Mouse (Mus musculus): Measurements from ENCODE around the gene Lamtor5. TPM values are rescaled to one million over a fixed set of nuclear protein-coding genes. Genes with fewer than 3 reads are reported as not detected.
"Not testable (repeated sequence)": the region's sequence is repeated elsewhere in the genome, so short reads cannot be mapped to it uniquely, and the experiment has no call there.

The Lamtor5 gene
- polyA plus RNA-seq, 1 experiment: 67.6 TPM

GRCm38 (mm10) chr3:107295672-107296360 lies 17.2 kb downstream of the Lamtor5 start:
- H3K27me3 ChIP-seq (ENCODE audit: control insufficient read depth, insufficient read depth, low read length, poor library complexity, severe bottlenecking): no peaks in the 10 kb centered on the region
- H3K27ac ChIP-seq (ENCODE audit: insufficient read depth, low read length): no peak overlapping the region
- H3K4me3 ChIP-seq (ENCODE audit: low read depth, low read length): no peak overlapping the region

GRCm38 (mm10) chr3:107296917-107297316 lies 18.3 kb downstream of the Lamtor5 start:
- not testable (repeated sequence) for H3K36me3 ChIP-seq (ENCODE audit: control insufficient read depth, insufficient read depth, low read length, poor library complexity, severe bottlenecking); H3K4me3 ChIP-seq (ENCODE audit: low read depth, low read length); H3K9ac ChIP-seq (ENCODE audit: low read depth, poor library complexity, severe bottlenecking); H3K27ac ChIP-seq (ENCODE audit: insufficient read depth, low read length); H3K4me1 ChIP-seq (ENCODE audit: control insufficient read depth, insufficient read depth, low read length); H3K9me3 ChIP-seq (replicated peaks; ENCODE audit: control insufficient read depth, insufficient read depth, low read length, poor library complexity, severe bottlenecking); H3K27me3 ChIP-seq (ENCODE audit: control insufficient read depth, insufficient read depth, low read length, poor library complexity, severe bottlenecking)

More at GRCm38 (mm10) chr3:107295672-107296360, 17.2 kb downstream of the Lamtor5 start:
- no peak overlapping the region for H3K9ac ChIP-seq (ENCODE audit: low read depth, poor library complexity, severe bottlenecking)
- H3K36me3 ChIP-seq (ENCODE audit: control insufficient read depth, insufficient read depth, low read length, poor library complexity, severe bottlenecking): no peaks in the 10 kb centered on the region
- no peaks in the 10 kb centered on the region for H3K4me1 ChIP-seq (ENCODE audit: control insufficient read depth, insufficient read depth, low read length)
- no peaks in the 10 kb centered on the region for H3K9me3 ChIP-seq (replicated peaks; ENCODE audit: control insufficient read depth, insufficient read depth, low read length, poor library complexity, severe bottlenecking)
- TF ChIP-seq POLR2A (IDR thresholded peaks at IDR 0.05; ENCODE audit: insufficient read depth, low read length) (no peak), EP300 (IDR thresholded peaks at IDR 0.05; ENCODE audit: insufficient read depth, low read depth, low read length) (no peak), CTCF (IDR thresholded peaks at IDR 0.05; ENCODE audit: low read depth, low read length) (no peak)

- Histone ChIP-seq H3K4me1 (ENCODE audit: control insufficient read depth, insufficient read depth, low read length) (no peaks in the 10 kb centered on the region), H3K4me3 (ENCODE audit: low read depth, low read length) (no peak overlapping the region), H3K27ac (ENCODE audit: insufficient read depth, low read length) (no peak overlapping the region), H3K9ac (ENCODE audit: low read depth, poor library complexity, severe bottlenecking) (no peak overlapping the region), H3K27me3 (ENCODE audit: control insufficient read depth, insufficient read depth, low read length, poor library complexity, severe bottlenecking) (no peaks in the 10 kb centered on the region), H3K9me3 (replicated peaks; ENCODE audit: control insufficient read depth, insufficient read depth, low read length, poor library complexity, severe bottlenecking) (no peaks in the 10 kb centered on the region), H3K36me3 (ENCODE audit: control insufficient read depth, insufficient read depth, low read length, poor library complexity, severe bottlenecking) (peaks cover 32% of the 10 kb centered on the region)
- no peak for TF ChIP-seq EP300 (IDR thresholded peaks at IDR 0.05; ENCODE audit: insufficient read depth, low read depth, low read length)
- TF ChIP-seq CTCF (IDR thresholded peaks at IDR 0.05; ENCODE audit: low read depth, low read length): no peak
- TF ChIP-seq POLR2A (IDR thresholded peaks at IDR 0.05; ENCODE audit: insufficient read depth, low read length): no peak
Observed at GRCm38 (mm10) chr3:107317338-107317737, 38.7 kb downstream of the Lamtor5 start.

GRCm38 (mm10) chr3:107321141-107321540 lies 42.5 kb downstream of the Lamtor5 start:
- Histone ChIP-seq H3K9me3 (replicated peaks; ENCODE audit: control insufficient read depth, insufficient read depth, low read length, poor library complexity, severe bottlenecking) (no peaks in the 10 kb centered on the region), H3K27me3 (ENCODE audit: control insufficient read depth, insufficient read depth, low read length, poor library complexity, severe bottlenecking) (no peaks in the 10 kb centered on the region), H3K9ac (ENCODE audit: low read depth, poor library complexity, severe bottlenecking) (no peak overlapping the region), H3K36me3 (ENCODE audit: control insufficient read depth, insufficient read depth, low read length, poor library complexity, severe bottlenecking) (peaks cover 48% of the 10 kb centered on the region), H3K4me3 (ENCODE audit: low read depth, low read length) (no peak overlapping the region), H3K4me1 (ENCODE audit: control insufficient read depth, insufficient read depth, low read length) (no peaks in the 10 kb centered on the region), H3K27ac (ENCODE audit: insufficient read depth, low read length) (no peak overlapping the region)
- TF ChIP-seq CTCF (IDR thresholded peaks at IDR 0.05; ENCODE audit: low read depth, low read length) (no peak), POLR2A (IDR thresholded peaks at IDR 0.05; ENCODE audit: insufficient read depth, low read length) (no peak), EP300 (IDR thresholded peaks at IDR 0.05; ENCODE audit: insufficient read depth, low read depth, low read length) (no peak)

GRCm38 (mm10) chr3:107321776-107322175 lies 43.1 kb downstream of the Lamtor5 start:
- no peak overlapping the region for H3K27ac ChIP-seq (ENCODE audit: insufficient read depth, low read length)
- no peak overlapping the region for H3K9ac ChIP-seq (ENCODE audit: low read depth, poor library complexity, severe bottlenecking)
- H3K36me3 ChIP-seq (ENCODE audit: control insufficient read depth, insufficient read depth, low read length, poor library complexity, severe bottlenecking): peaks cover 46% of the 10 kb centered on the region
- H3K9me3 ChIP-seq (replicated peaks; ENCODE audit: control insufficient read depth, insufficient read depth, low read length, poor library complexity, severe bottlenecking): no peaks in the 10 kb centered on the region
- TF ChIP-seq EP300 (IDR thresholded peaks at IDR 0.05; ENCODE audit: insufficient read depth, low read depth, low read length): no peak
- TF ChIP-seq CTCF (IDR thresholded peaks at IDR 0.05; ENCODE audit: low read depth, low read length): no peak
- TF ChIP-seq POLR2A (IDR thresholded peaks at IDR 0.05; ENCODE audit: insufficient read depth, low read length): no peak
- H3K4me1 ChIP-seq (ENCODE audit: control insufficient read depth, insufficient read depth, low read length): no peaks in the 10 kb centered on the region
- H3K27me3 ChIP-seq (ENCODE audit: control insufficient read depth, insufficient read depth, low read length, poor library complexity, severe bottlenecking): no peaks in the 10 kb centered on the region
- H3K4me3 ChIP-seq (ENCODE audit: low read depth, low read length): no peak overlapping the region

- Histone ChIP-seq H3K36me3 (ENCODE audit: control insufficient read depth, insufficient read depth, low read length, poor library complexity, severe bottlenecking) (peaks cover 54% of the 10 kb centered on the region), H3K9me3 (replicated peaks; ENCODE audit: control insufficient read depth, insufficient read depth, low read length, poor library complexity, severe bottlenecking) (no peaks in the 10 kb centered on the region), H3K9ac (ENCODE audit: low read depth, poor library complexity, severe bottlenecking) (no peak overlapping the region), H3K27ac (ENCODE audit: insufficient read depth, low read length) (no peak overlapping the region), H3K27me3 (ENCODE audit: control insufficient read depth, insufficient read depth, low read length, poor library complexity, severe bottlenecking) (no peaks in the 10 kb centered on the region), H3K4me3 (ENCODE audit: low read depth, low read length) (no peak overlapping the region), H3K4me1 (ENCODE audit: control insufficient read depth, insufficient read depth, low read length) (no peaks in the 10 kb centered on the region)
- TF ChIP-seq POLR2A (IDR thresholded peaks at IDR 0.05; ENCODE audit: insufficient read depth, low read length): no peak
- TF ChIP-seq CTCF (IDR thresholded peaks at IDR 0.05; ENCODE audit: low read depth, low read length): no peak
- TF ChIP-seq EP300 (IDR thresholded peaks at IDR 0.05; ENCODE audit: insufficient read depth, low read depth, low read length): no peak
Observed at GRCm38 (mm10) chr3:107326442-107326841, 47.8 kb downstream of the Lamtor5 start.

Data from ES-Bruce4 (cell line).